Mouse (Mus musculus) limb, embryonic 12.5 days (tissue): ENCODE data around the gene Mdh1b. TPM values are rescaled to one million over a fixed set of nuclear protein-coding genes. Genes with fewer than 3 reads are reported as not detected.

ENCODE experiments used
- ATAC-seq: fragments of 200-750 bp; cut with Nextera tagmentation; 2 replicates; pipeline ENCODE4 v1.8.0; 2017; ENCODE audit warnings: low read depth, moderate TSS enrichment; ENCODE audit not compliant: insufficient number of reproducible peaks, insufficient read depth, low FRiP score, low TSS enrichment
- H3K27ac ChIP-seq: fragments of 300-500 bp; sonication (generic); 2 replicates; pipeline ENCODE4 v1.5.1; 2016; ENCODE audit warnings: mild to moderate bottlenecking, moderate library complexity
- H3K27me3 ChIP-seq: fragments of 300-500 bp; sonication (generic); 2 replicates; pipeline ENCODE4 v1.6.1; 2016; ENCODE audit warnings: mild to moderate bottlenecking, moderate library complexity
- H3K36me3 ChIP-seq: fragments of 300-500 bp; sonication (generic); 2 replicates; pipeline ENCODE4 v1.6.1; 2016; ENCODE audit warnings: mild to moderate bottlenecking, moderate library complexity
- H3K4me1 ChIP-seq: fragments of 300-500 bp; sonication (generic); replicated peaks from 2 replicates; pipeline ENCODE4 v1.6.1; 2016
- H3K4me2 ChIP-seq: fragments of 300-500 bp; sonication (generic); 2 replicates; pipeline ENCODE4 v1.6.1; 2016; ENCODE audit warnings: mild to moderate bottlenecking, moderate library complexity
- H3K4me3 ChIP-seq: fragments of 300-500 bp; sonication (generic); replicated peaks from 2 replicates; pipeline ENCODE4 v1.5.1; 2016; ENCODE audit warnings: mild to moderate bottlenecking
- H3K9ac ChIP-seq: fragments of 300-500 bp; sonication (generic); replicated peaks from 2 replicates; pipeline ENCODE4 v1.6.1; 2016; ENCODE audit warnings: mild to moderate bottlenecking, moderate library complexity
- H3K9me3 ChIP-seq: fragments of 300-500 bp; sonication (generic); 2 replicates; pipeline ENCODE4 v1.6.1; 2016; ENCODE audit warnings: mild to moderate bottlenecking, moderate library complexity
- WGBS: fragments of 180-500 bp; shearing (Covaris S2); methylation state at CpG from one replicate; pipeline ENCODE4 v1.1.7; 2016; 5-methylcytosine and 5-hydroxymethylcytosine counted together
- polyA plus RNA-seq: library from polyadenylated mRNA; unstranded; fragments of >200 nt; fragmentation: Nextera tagmentation; extraction: Ambion mirVana; gene quantifications from 2 replicates; pipeline ENCODE4 v1.2.1, GENCODE M21; 2016

Gene Mdh1b
- not detected in 2 replicates for polyA plus RNA-seq

DNA sequence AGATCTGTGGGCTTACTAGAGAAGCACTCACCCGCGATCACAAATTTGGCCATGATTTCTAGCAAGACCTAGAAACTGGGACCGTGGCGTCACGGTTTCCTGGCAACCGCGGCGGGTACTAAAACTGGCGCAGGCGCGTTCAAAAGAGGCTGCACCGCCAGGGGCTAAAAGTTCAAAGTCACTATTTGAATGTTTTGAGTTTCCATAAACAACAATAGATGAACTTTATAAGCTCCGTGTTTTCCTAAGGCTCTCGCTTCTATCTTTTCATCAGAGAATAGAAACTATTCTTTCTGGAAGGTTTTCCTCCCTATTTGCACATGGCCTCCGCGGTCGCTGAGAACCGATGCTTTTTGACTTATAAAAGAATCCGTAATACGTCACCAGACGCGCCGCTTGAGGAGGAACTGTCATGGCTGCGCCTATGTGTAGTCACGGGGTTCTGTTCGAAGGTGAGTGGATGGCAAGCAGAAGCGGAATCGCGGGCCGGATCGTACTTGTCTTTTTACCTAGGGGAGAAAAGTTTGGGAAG, at the start of gene Mdh1b, which contains the start of gene Fastkd2:
TSS of gene Mdh1b (minus strand) at position 79 of the 532 bp plus-strand sequence.
TSS of gene Fastkd2 (plus strand) at position 375 of the 532 bp plus-strand sequence.
- peak; percentile 88 for ATAC-seq
- Histone ChIP-seq H3K36me3 (no peaks in the 10 kb centered on the region), H3K9ac (peak within 1 kb of the TSS; percentile 66), H3K4me2 (peak within 1 kb of the TSS; percentile 68), H3K27ac (no peak within 1 kb of the TSS), H3K27me3 (no peaks in the 10 kb centered on the region), H3K4me1 (peaks cover 17% of the 10 kb centered on the region), H3K9me3 (no peaks in the 10 kb centered on the region), H3K4me3 (peak within 1 kb of the TSS; percentile 68)
- whole genome bisulfite sequencing, result under 1% methylated on average over 31 of the region's 31 CpGs

DNA sequence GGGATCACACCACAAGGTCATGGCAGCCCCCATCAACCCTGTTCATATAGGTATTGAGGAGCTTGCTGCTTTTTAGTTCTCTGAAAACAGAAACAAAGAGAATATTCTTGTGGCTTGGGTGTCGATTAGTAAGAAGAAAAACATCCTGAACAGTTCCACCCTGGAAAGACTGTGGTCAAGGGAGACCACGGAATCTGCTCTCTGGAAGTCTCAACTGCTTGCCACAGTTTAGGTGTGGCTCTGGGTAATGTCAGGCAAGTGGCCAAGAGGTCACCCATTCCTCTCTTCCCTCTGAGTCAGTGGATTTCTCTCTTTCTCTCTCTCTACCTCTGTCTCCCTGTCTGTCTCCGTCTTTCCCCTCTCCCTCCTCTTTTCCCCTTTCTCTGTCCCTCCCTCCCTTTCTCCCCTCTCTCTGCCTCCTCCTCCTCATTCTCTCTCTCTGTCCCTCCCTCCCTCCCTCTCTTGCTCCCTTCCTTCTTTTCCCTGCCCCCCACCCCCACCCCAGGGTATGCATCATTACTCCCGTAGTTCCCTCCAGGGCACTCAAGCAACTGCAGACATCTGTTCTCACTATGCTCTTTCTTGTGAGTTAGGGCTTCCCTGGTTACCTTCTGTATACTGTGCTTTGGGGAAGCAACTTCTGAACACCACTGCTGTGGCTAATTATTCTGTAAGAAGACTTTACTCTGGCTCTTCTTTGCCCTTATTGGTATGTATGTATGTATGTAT, 46.9 kb upstream of the Mdh1b start:
- no peak overlapping the region for H3K27ac ChIP-seq
- H3K4me3 ChIP-seq, result no peak overlapping the region

DNA sequence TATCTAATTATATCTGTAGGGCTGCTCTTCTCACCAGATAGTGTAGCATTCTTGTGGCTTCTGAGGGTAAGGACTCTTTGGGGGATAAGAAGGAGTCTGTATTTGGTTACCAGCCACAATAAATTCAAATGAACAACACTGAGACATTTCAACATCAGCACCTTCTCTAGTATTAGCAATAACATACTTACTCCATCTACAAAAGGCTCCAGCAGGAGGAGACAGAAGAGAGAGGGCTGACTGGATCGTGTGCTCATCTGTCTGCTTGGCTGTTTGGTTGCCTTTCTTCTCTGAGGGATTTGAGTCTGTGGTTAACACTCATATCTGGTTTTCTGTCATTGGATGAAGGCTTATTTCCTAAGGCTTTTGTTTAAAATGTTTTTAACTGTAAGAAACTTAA, 46.3 kb upstream of the Mdh1b start:
- Histone ChIP-seq H3K9ac (no peak overlapping the region), H3K4me1 (peaks cover 6% of the 10 kb centered on the region; the same call in 1 of the 2 replicates), H3K27ac (no peak overlapping the region), H3K9me3 (no peaks in the 10 kb centered on the region), H3K4me3 (no peak overlapping the region), H3K4me2 (no peak overlapping the region), H3K27me3 (no peaks in the 10 kb centered on the region), H3K36me3 (no peaks in the 10 kb centered on the region)
- 53% methylated on average over 1 of the region's 1 CpGs for WGBS
- no peak for ATAC-seq

More for the DNA sequence above, 46.9 kb upstream of the Mdh1b start:
- ATAC-seq, result no peak
- no peak overlapping the region for H3K4me2 ChIP-seq
- H3K36me3 ChIP-seq, result no peaks in the 10 kb centered on the region
- H3K9me3 ChIP-seq, result no peaks in the 10 kb centered on the region
- H3K4me1 ChIP-seq, result peaks cover 6% of the 10 kb centered on the region; the same call in 1 of the 2 replicates
- no peak overlapping the region for H3K9ac ChIP-seq
- WGBS, result 46% methylated on average over 4 of the region's 4 CpGs
- H3K27me3 ChIP-seq, result no peaks in the 10 kb centered on the region

DNA sequence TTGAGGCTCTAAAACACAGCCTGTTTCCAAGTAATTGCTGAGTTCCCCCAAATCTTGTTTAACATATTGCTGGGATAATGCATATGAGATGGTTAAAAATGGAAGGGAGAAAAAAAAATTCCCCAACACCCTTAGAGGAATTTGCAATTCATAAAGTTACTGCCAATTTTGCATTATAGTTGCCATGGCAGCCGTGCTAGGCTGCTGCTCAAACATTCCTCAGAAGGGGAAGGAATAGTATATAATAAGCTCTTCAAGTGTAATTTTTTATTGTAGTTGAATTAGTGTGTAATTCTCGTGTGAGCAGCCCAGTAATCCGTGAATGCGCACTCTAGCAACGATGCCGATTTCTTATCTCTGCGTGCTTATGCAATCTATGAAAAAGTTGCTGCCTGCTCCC, 40.2 kb upstream of the Mdh1b start:
- peaks cover 18% of the 10 kb centered on the region for H3K4me1 ChIP-seq
- no peaks in the 10 kb centered on the region for H3K27me3 ChIP-seq
- WGBS, result 86% methylated on average over 7 of the region's 7 CpGs
- H3K9me3 ChIP-seq, result no peaks in the 10 kb centered on the region
- H3K27ac ChIP-seq, result no peak overlapping the region
- no peak overlapping the region for H3K9ac ChIP-seq
- no peak for ATAC-seq
- no peaks in the 10 kb centered on the region for H3K36me3 ChIP-seq
- H3K4me2 ChIP-seq, result no peak overlapping the region
- no peak overlapping the region for H3K4me3 ChIP-seq

DNA sequence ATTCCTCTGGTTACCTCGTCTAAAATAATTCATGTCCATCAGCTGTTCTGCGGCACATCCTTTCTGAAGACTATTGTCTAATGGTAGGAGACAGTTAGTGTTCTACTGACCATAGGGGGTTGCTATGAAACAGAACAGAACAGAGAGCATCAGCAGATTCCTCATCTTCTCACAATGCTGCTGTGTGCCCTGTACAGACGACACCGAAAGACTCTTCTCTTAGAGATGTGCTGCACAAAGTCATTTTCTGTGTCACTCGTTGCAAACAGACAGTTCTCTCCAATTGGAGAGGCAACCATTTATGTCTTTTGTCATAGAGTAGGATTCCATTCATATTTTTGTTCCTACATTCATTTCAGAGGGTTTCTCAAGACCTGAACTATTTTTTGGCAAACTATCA, 39.0 kb upstream of the Mdh1b start, which contains the start of gene 4933402D24Rik:
TSS of gene 4933402D24Rik (minus strand) at position 101 of the 400 bp plus-strand sequence.
- no peak for ATAC-seq
- Histone ChIP-seq H3K9ac (no peak within 1 kb of the TSS), H3K4me3 (no peak within 1 kb of the TSS), H3K4me2 (peak within 1 kb of the TSS; percentile 26; the same call in 1 of the 2 replicates), H3K36me3 (no peaks in the 10 kb centered on the region), H3K9me3 (no peaks in the 10 kb centered on the region), H3K27me3 (no peaks in the 10 kb centered on the region), H3K27ac (peak within 1 kb of the TSS; percentile 77), H3K4me1 (peaks cover 23% of the 10 kb centered on the region)
- 89% methylated on average over 5 of the region's 5 CpGs for WGBS

DNA sequence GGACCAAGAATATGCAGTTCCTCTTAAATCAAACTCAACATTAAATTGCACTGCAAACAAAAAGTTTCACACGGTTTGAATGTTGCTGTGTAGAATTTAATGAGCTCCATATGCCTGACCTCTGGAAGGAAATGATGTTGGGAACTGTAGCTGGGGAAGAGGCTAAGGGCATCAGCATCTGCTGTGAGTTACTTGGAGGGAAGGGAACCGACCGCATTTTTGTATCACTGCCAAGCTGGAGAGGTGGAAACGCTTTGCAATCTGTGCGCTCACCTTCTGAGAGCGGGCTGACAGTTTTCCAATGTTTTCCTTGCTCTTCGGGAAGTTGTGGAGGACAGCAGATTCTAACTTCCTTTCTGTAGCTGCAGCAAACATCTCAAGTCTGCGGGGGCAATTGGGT, 38.0 kb upstream of the Mdh1b start:
- no peaks in the 10 kb centered on the region for H3K9me3 ChIP-seq
- H3K9ac ChIP-seq, result no peak overlapping the region
- ATAC-seq, result peak; percentile 67
- 28% methylated on average over 8 of the region's 8 CpGs for WGBS
- no peaks in the 10 kb centered on the region for H3K27me3 ChIP-seq
- H3K4me2 ChIP-seq, result peak overlapping the region; percentile 26; the same call in 1 of the 2 replicates
- H3K4me1 ChIP-seq, result peaks cover 34% of the 10 kb centered on the region
- H3K36me3 ChIP-seq, result no peaks in the 10 kb centered on the region
- peak overlapping the region; percentile 77 for H3K27ac ChIP-seq
- no peak overlapping the region for H3K4me3 ChIP-seq

DNA sequence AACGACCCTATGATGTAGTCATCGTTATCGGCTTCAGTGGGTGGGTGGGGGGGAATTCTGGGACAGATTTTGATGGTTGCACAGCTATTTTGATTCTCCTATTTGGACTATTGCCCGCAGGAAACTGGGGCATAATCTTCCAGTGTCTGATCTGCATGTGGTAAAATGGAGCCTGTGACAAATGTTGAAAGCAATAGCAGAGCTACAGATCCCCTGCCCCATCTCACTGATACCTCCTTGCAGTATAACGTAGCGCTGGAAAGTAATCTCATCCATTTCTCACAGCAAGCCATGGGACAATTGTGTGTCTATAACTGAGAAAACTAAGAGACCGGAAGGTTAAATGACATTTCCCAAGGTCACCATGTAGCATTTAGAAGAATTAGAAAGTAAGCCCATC, 34.3 kb upstream of the Mdh1b start:
- H3K27ac ChIP-seq, result no peak overlapping the region

DNA sequence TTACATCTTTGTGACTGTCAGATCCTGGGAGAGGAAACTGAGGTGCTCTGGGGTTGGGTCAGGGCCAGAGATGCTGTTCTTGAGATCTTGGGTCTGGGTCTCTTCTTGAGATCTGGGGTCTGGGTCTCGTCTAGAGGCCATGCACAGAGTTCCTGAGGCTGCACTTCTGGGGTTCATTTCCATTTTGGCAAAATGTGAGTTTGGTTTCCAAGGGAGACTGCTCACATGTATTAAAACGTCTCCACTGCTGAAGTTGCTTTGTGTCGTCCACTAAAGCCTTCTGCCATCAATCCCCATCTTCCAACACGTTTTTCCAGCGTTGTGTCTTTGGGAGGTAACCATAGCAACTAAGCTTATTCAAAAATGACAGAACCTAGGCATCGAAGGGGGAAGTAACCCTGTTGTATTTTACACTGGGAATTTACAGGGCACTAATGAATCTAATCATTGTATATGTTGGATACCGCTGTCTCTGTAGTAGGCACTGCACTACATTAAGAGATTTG, 33.8 kb upstream of the Mdh1b start:
- 55% methylated on average over 7 of the region's 7 CpGs for WGBS

More for the DNA sequence above, 34.3 kb upstream of the Mdh1b start:
- Histone ChIP-seq H3K4me2 (no peak overlapping the region), H3K4me3 (no peak overlapping the region), H3K36me3 (no peaks in the 10 kb centered on the region), H3K9me3 (no peaks in the 10 kb centered on the region), H3K4me1 (peaks cover 37% of the 10 kb centered on the region), H3K27me3 (no peaks in the 10 kb centered on the region), H3K9ac (no peak overlapping the region)
- 87% methylated on average over 7 of the region's 7 CpGs for WGBS
- ATAC-seq, result no peak

DNA sequence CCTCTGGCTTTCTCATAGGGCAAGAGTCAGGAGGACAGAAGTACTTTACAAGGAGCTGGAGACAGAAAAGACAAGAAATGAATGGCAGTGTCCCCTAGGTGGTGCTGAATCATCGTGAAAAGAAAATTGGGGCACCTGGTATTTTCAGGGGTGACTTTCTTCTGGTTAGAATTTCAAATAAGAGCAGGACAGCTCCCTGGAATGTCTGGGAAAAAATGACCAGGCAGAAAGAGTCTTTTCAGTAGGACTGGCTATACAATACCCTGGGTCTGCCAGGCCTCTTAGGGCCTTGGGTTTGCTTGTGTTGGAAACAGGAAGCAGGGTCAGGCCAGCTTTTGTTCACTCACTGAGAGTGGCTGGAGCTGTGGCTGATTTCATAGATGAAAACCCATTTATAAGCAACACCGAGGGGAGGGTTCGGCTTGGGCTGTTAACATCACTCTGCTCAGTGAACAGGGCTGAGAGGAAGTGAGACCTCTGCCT, 33.1 kb upstream of the Mdh1b start:
- Histone ChIP-seq H3K9me3 (no peaks in the 10 kb centered on the region), H3K4me1 (peaks cover 27% of the 10 kb centered on the region), H3K9ac (no peak overlapping the region), H3K4me2 (no peak overlapping the region), H3K27ac (peak overlapping the region; percentile 53; the same call in 1 of the 2 replicates), H3K27me3 (no peaks in the 10 kb centered on the region), H3K36me3 (no peaks in the 10 kb centered on the region), H3K4me3 (no peak overlapping the region)
- ATAC-seq, result peak; percentile 73; the same call in 1 of the 2 replicates
- 11% methylated on average over 3 of the region's 3 CpGs for WGBS

More for the DNA sequence above, 33.8 kb upstream of the Mdh1b start:
- H3K4me3 ChIP-seq, result no peak overlapping the region
- peak overlapping the region; percentile 53; the same call in 1 of the 2 replicates for H3K27ac ChIP-seq
- no peak overlapping the region for H3K9ac ChIP-seq
- ATAC-seq, result no peak
- H3K4me2 ChIP-seq, result no peak overlapping the region
- H3K36me3 ChIP-seq, result no peaks in the 10 kb centered on the region
- H3K27me3 ChIP-seq, result no peaks in the 10 kb centered on the region
- peaks cover 34% of the 10 kb centered on the region for H3K4me1 ChIP-seq
- H3K9me3 ChIP-seq, result no peaks in the 10 kb centered on the region

DNA sequence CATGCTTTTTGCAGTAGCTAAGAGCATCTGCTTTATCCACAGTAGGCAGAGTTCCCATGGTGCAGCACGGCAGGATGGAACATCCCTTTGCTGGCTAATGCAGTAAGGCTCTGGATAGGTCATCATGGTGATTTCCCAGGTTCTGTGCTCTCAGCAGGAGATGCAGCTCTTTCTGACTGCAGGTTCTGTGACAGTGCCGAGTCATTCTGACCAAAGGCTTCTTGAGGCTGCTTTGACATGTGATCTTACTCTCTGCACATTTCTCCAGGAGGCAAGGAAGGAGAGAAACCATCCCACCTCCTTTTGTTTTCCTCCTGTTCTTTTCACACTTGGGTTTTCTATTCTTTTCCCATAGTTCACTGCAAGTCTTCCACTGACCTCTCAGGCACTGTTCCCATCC, 25.9 kb upstream of the Mdh1b start:
- no peak overlapping the region for H3K27ac ChIP-seq
- H3K9me3 ChIP-seq, result no peaks in the 10 kb centered on the region
- whole genome bisulfite sequencing, result 63% methylated on average over 2 of the region's 2 CpGs
- H3K4me1 ChIP-seq, result no peaks in the 10 kb centered on the region
- H3K4me2 ChIP-seq, result no peak overlapping the region
- H3K36me3 ChIP-seq, result peaks cover 17% of the 10 kb centered on the region
- no peak overlapping the region for H3K9ac ChIP-seq
- ATAC-seq, result no peak
- no peak overlapping the region for H3K4me3 ChIP-seq
- H3K27me3 ChIP-seq, result no peaks in the 10 kb centered on the region

DNA sequence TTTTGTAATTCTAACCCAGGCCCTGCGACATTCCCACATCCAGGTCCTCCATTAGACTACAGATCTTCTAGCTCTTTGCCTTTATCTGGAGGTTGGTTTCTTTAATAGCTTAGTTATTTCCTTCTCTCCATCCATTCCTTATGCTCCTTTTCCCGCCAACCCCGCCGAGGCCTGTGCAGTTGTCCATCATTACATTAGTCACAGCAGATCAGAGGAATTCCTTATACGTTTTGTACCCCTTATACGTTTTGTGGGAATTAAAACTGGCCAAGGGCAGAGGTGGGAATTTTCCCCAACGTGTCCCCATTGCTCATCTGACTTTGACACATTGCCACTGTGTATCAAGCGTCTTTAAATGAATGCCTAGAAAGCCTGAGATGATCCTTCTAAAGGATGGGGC, 322 bp downstream of the Mdh1b start:
- Histone ChIP-seq H3K36me3 (no peaks in the 10 kb centered on the region), H3K27ac (no peak overlapping the region), H3K4me2 (peak overlapping the region; percentile 68), H3K9ac (no peak overlapping the region), H3K4me3 (peak overlapping the region; percentile 68), H3K27me3 (no peaks in the 10 kb centered on the region), H3K9me3 (no peaks in the 10 kb centered on the region), H3K4me1 (peaks cover 17% of the 10 kb centered on the region)
- ATAC-seq, result 0 out of 2 replicates have a peak, but pooled peaks have one; percentile 19
- WGBS, result 46% methylated on average over 8 of the region's 8 CpGs
